Mouse (Mus musculus) right cerebral cortex, postnatal 25 days (tissue): Measurements from ENCODE around the gene Mrpl33.
A peak's percentile ranks its signal among the peaks of the same experiment; 100 is the strongest.

Source experiments
- DNase-seq: peaks from one replicate; pipeline ENCODE4 v3.0.0; 2022

Gene Mrpl33

DNA sequence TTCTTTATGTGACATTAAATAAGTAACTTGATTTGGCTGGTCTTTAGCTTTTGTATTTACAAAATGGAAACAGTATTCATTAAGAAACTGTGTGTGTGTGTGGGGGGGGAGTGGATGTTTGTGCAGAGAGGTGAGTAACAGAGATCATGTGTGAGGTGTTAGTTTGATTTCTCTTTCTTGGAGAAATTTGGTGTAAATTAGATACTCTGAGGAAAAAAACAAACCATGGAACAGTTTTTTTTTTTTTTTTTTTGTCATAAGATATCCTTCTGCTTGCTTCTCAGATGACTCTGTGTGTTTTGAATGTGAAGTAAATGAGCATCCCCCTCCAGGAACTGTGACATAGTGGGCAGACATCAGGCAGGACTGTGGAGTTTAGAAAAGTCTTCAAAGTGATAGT lies 102.7 kb downstream of the Mrpl33 start:
- DNase-seq = no peak

DNA sequence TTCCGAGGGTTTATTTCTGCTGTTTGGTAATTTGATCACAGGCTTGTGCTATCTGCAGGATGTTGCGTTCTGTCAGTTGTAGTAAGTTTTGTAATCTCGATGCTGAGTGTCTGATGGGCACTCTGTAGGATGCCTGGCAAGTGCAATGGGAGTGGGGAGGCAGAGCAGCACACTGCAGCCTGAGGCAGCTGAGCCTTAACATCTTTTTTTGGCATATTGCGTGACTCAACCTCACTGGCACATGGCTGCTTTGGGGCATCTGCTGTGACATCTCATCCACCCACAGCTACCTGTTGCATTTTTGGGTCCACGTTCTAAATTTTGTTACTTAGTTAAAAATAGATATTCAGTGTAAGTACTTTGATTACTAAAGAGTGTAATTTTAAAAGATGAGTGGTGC lies 108.2 kb downstream of the Mrpl33 start:
- DNase-seq = peak; percentile 57

- no peak for DNase-seq
These were observed 110.1 kb downstream of the Mrpl33 start for GRCm38 (mm10) chr5:31706826-31707225.

- DNase-seq = no peak
These were observed 112.7 kb downstream of the Mrpl33 start for GRCm38 (mm10) chr5:31709389-31709788.

DNA sequence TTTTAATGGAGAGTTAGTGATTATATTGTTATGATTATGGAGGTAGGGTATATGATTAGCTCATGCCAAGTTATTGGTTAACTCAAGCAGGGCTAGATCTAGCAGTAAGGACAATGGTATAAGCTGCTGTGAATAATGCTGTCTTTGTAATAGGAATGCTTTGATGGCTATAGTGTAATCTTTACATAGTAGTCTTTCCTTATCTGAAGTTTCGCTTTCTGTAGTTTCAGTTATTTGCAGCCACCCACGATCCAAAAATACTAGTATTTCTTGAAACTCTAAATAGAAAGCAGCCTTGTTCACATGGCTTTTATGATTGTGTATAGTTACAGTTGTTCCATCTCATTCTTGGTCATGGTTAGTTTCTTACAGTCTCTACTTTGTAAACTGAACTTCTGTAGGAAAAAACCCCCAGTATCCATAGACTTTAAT lies 116.6 kb downstream of the Mrpl33 start:
- no peak for DNase-seq

DNA sequence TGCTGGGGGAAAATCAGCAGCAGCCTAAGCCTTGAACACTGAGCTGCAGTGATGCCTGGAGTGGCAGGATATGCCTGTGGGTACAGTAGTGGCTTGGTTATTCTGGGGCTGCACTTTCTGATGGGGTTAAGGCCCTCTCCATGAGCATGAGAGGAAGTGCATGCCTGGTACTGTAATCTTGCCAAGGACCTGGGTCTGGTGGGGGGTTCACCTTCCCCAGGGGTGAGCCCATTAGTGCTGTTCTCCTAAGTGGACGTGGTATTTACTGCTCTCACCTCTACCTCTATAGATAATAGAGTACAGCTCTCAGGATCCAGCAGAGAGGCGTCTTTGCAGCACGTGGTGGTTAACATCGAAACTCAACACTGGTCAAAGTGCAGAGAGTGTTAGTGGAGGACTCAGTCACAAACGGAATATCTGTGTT lies 117.1 kb downstream of the Mrpl33 start:
- DNase-seq = no peak
